Mouse (Mus musculus) heart, adult 2 months (tissue): Measurements from ENCODE around the gene H1foo. TPM values are rescaled to one million over a fixed set of nuclear protein-coding genes. Genes with fewer than 3 reads are reported as not detected.

ENCODE experiments used
- DNase-seq, 2 experiments: peaks; one replicate each; pipeline ENCODE4 v3.0.0; 2021
- H3K27ac ChIP-seq: fragments of 200-600 bp; 2 replicates; pipeline ENCODE4 v1.8.1; 2022
- H3K27me3 ChIP-seq: fragments of 200-500 bp; 2 replicates; pipeline ENCODE4 v1.6.1; 2012; ENCODE audit warnings: mild to moderate bottlenecking, low read length, inconsistent platforms, mixed read lengths; ENCODE audit not compliant: control insufficient read depth, insufficient read depth
- H3K36me3 ChIP-seq: fragments of 200-500 bp; 2 replicates; pipeline ENCODE4 v1.6.1; 2012; ENCODE audit warnings: low read length, inconsistent platforms; ENCODE audit not compliant: control insufficient read depth, insufficient read depth
- H3K4me1 ChIP-seq: fragments of 200-500 bp; 2 replicates; pipeline ENCODE4 v1.6.1; 2011; ENCODE audit warnings: low read length; ENCODE audit not compliant: control insufficient read depth, insufficient read depth
- H3K4me3 ChIP-seq: fragments of 200-600 bp; 2 replicates; pipeline ENCODE4 v1.8.1; 2022
- H3K79me2 ChIP-seq: fragments of 200-500 bp; replicated peaks from 2 replicates; pipeline ENCODE4 v1.6.1; 2012; ENCODE audit warnings: mild to moderate bottlenecking, inconsistent platforms, low read length, moderate library complexity, mixed read lengths; ENCODE audit not compliant: control insufficient read depth, insufficient read depth
- H3K9ac ChIP-seq: fragments of 200-500 bp; 2 replicates; pipeline ENCODE4 v1.6.1; 2012; ENCODE audit warnings: low read depth, mild to moderate bottlenecking, control low read depth, inconsistent platforms, low read length, mixed read lengths
- CTCF ChIP-seq: fragments of 200-600 bp; IDR thresholded peaks from 2 replicates; pipeline ENCODE4 v1.8.1; 2022; ENCODE audit warnings: antibody characterized with exemption, mild to moderate bottlenecking, moderate library complexity
- EP300 ChIP-seq: fragments of 200-500 bp; IDR thresholded peaks from 2 replicates; pipeline ENCODE4 v1.6.1; 2011; ENCODE audit warnings: low read depth, low read length, control low read depth; ENCODE audit not compliant: insufficient read depth
- POLR2A ChIP-seq: fragments of 200-500 bp; IDR thresholded peaks from 2 replicates; pipeline ENCODE4 v1.6.1; 2011; ENCODE audit warnings: mild to moderate bottlenecking, low read depth, low read length, control low read depth; ENCODE audit not compliant: insufficient read depth
- WGBS: fragments of 180-500 bp; shearing (Covaris S2); methylation state at CpG from one replicate; pipeline ENCODE4 v1.1.7; 2018; 5-methylcytosine and 5-hydroxymethylcytosine counted together
- intact Hi-C: fragments of 180-260 bp; cut with DNase I; formaldehyde crosslinking; loops from one replicate; pipeline ENCODE4 v1.15.1; 2025
- polyA plus RNA-seq: library from polyadenylated mRNA; depleted of rRNA; stranded (reverse); fragments of >200 nt; gene quantifications from 2 replicates; pipeline ENCODE4 v1.2.3, GENCODE M21; 2012
- total RNA-seq, 2 experiments: library from RNA; stranded (reverse); gene quantifications; 2 replicates each; pipeline ENCODE4 v1.2.3; 2021

H1foo gene
- total and polyA plus RNA-seq, 3 experiments = not detected

- Histone ChIP-seq H3K4me1 (peaks cover 44% of the 10 kb centered on the region), H3K27me3 (no peaks in the 10 kb centered on the region), H3K9ac (no peak overlapping the region), H3K27ac (peak overlapping the region; percentile 93), H3K79me2 (no peaks in the 10 kb centered on the region), H3K4me3 (no peak overlapping the region), H3K36me3 (peaks cover 21% of the 10 kb centered on the region)
- WGBS = 89% methylated on average over 19 of the region's 19 CpGs
- intact Hi-C loops = loop anchor here (5.0 kb wide), 1 partner anchor 58 kb away; no protein-coding TSS in a partner anchor
- TF ChIP-seq POLR2A (no peak), EP300 (no peak), CTCF (no peak)
- no peak for DNase-seq
Observed at GRCm38 (mm10) chr6:115960322-115960721, 15.6 kb downstream of the H1foo start.

GRCm38 (mm10) chr6:115961743-115962142 lies 17.0 kb downstream of the H1foo start:
- Histone ChIP-seq H3K27ac (peak overlapping the region; percentile 93), H3K4me3 (no peak overlapping the region), H3K4me1 (peaks cover 40% of the 10 kb centered on the region), H3K79me2 (no peaks in the 10 kb centered on the region), H3K9ac (no peak overlapping the region), H3K27me3 (no peaks in the 10 kb centered on the region), H3K36me3 (peaks cover 21% of the 10 kb centered on the region)
- peak in 1 of 2 experiments; percentile 40 for DNase-seq
- TF ChIP-seq EP300 = no peak
- no peak for TF ChIP-seq CTCF
- TF ChIP-seq POLR2A = no peak
- WGBS = 60% methylated on average over 3 of the region's 3 CpGs
- intact Hi-C loops = loop anchor here (2.0 to 5.0 kb wide), 2 partner anchors 43 to 59 kb away; no protein-coding TSS in a partner anchor

GRCm38 (mm10) chr6:115962439-115963085 lies 17.8 kb downstream of the H1foo start:
- H3K79me2 ChIP-seq = no peaks in the 10 kb centered on the region
- H3K4me3 ChIP-seq = no peak overlapping the region
- H3K27ac ChIP-seq = peak overlapping the region; percentile 78
- no peaks in the 10 kb centered on the region for H3K27me3 ChIP-seq
- H3K4me1 ChIP-seq = peaks cover 35% of the 10 kb centered on the region
- TF ChIP-seq CTCF = peak; percentile 61
- TF ChIP-seq POLR2A = no peak
- peak; percentile 94 for TF ChIP-seq EP300
- peaks cover 17% of the 10 kb centered on the region for H3K36me3 ChIP-seq
- H3K9ac ChIP-seq = peak overlapping the region; percentile 1
- intact Hi-C loops = loop anchor here (2.0 to 5.0 kb wide), 2 partner anchors 42 to 60 kb away; no protein-coding TSS in a partner anchor
- DNase-seq = peak in 1 of 2 experiments; percentile 54
- 43% methylated on average over 23 of the region's 23 CpGs for WGBS

GRCm38 (mm10) chr6:115963656-115964055 lies 18.9 kb downstream of the H1foo start:
- intact Hi-C loops = loop anchor here (2.0 to 5.0 kb wide), 2 partner anchors 41 to 61 kb away; no protein-coding TSS in a partner anchor
- Histone ChIP-seq H3K9ac (no peak overlapping the region), H3K27ac (peak overlapping the region; percentile 78), H3K27me3 (no peaks in the 10 kb centered on the region), H3K79me2 (no peaks in the 10 kb centered on the region), H3K4me3 (no peak overlapping the region), H3K4me1 (peaks cover 33% of the 10 kb centered on the region), H3K36me3 (peaks cover 12% of the 10 kb centered on the region)
- WGBS = 57% methylated on average over 9 of the region's 9 CpGs
- TF ChIP-seq EP300 (no peak), POLR2A (no peak), CTCF (no peak)
- DNase-seq = peak in 1 of 2 experiments; percentile 50

- intact Hi-C loops = no loop called here
- Histone ChIP-seq H3K27ac (no peak overlapping the region), H3K4me3 (no peak overlapping the region), H3K4me1 (peaks cover 20% of the 10 kb centered on the region), H3K79me2 (no peaks in the 10 kb centered on the region), H3K27me3 (no peaks in the 10 kb centered on the region), H3K36me3 (peaks cover 7% of the 10 kb centered on the region), H3K9ac (no peak overlapping the region)
- TF ChIP-seq CTCF = no peak
- TF ChIP-seq POLR2A = no peak
- no peak for TF ChIP-seq EP300
- WGBS = 84% methylated on average over 19 of the region's 19 CpGs
- DNase-seq = no peak
Observed at GRCm38 (mm10) chr6:115966227-115966966, 21.7 kb downstream of the H1foo start.
